Mouse (Mus musculus) hindbrain, embryonic 14.5 days (tissue): Measurements from ENCODE around the gene Rtcb. TPM values are rescaled to one million over a fixed set of nuclear protein-coding genes. Genes with fewer than 3 reads are reported as not detected.

Experiments
- ATAC-seq: fragments of 200-750 bp; cut with Nextera tagmentation; 2 replicates; pipeline ENCODE4 v1.8.0; 2017; ENCODE audit warnings: moderate number of reproducible peaks, mild to moderate bottlenecking, moderate TSS enrichment, moderate library complexity; ENCODE audit not compliant: low FRiP score
- DNase-seq: peaks from one replicate; pipeline ENCODE4 v3.0.0-alpha.2; 2015; ENCODE audit warnings: low spot score
- H3K27ac ChIP-seq: fragments of 300-500 bp; sonication (generic); 2 replicates; pipeline ENCODE4 v1.5.1; 2014; ENCODE audit warnings: mild to moderate bottlenecking, moderate library complexity
- H3K27me3 ChIP-seq: fragments of 300-500 bp; sonication (generic); 2 replicates; pipeline ENCODE4 v1.6.1; 2014; ENCODE audit warnings: mild to moderate bottlenecking, low read length, mixed read lengths; ENCODE audit not compliant: control insufficient read depth, insufficient read depth
- H3K36me3 ChIP-seq: fragments of 300-500 bp; sonication (generic); replicated peaks from 2 replicates; pipeline ENCODE4 v1.6.1; 2014; ENCODE audit not compliant: control insufficient read depth, insufficient read depth
- H3K4me1 ChIP-seq: fragments of 300-500 bp; sonication (generic); replicated peaks from 2 replicates; pipeline ENCODE4 v1.6.1; 2014; ENCODE audit warnings: antibody characterized with exemption, low read length, mixed read lengths; ENCODE audit not compliant: control insufficient read depth, insufficient read depth
- H3K4me2 ChIP-seq: fragments of 300-500 bp; sonication (generic); replicated peaks from 2 replicates; pipeline ENCODE4 v1.6.1; 2014; ENCODE audit warnings: mild to moderate bottlenecking, moderate library complexity
- H3K4me3 ChIP-seq: fragments of 300-500 bp; sonication (generic); replicated peaks from 2 replicates; pipeline ENCODE4 v1.5.1; 2014; ENCODE audit warnings: mild to moderate bottlenecking, low read length
- H3K9ac ChIP-seq: fragments of 300-500 bp; sonication (generic); 2 replicates; pipeline ENCODE4 v1.6.1; 2014
- H3K9me3 ChIP-seq: fragments of 300-500 bp; sonication (generic); 2 replicates; pipeline ENCODE4 v1.6.1; 2016; ENCODE audit warnings: low read length; ENCODE audit not compliant: control insufficient read depth
- WGBS: fragments of 180-500 bp; shearing (Covaris S2); extraction: QIAGEN DNeasy Blood & Tissue Kit; methylation state at CpG from one replicate; pipeline ENCODE4 v1.1.7; 2014; 5-methylcytosine and 5-hydroxymethylcytosine counted together
- polyA plus RNA-seq: library from polyadenylated mRNA; unstranded; fragments of >200 nt; fragmentation: Nextera tagmentation; extraction: Ambion mirVana; gene quantifications from 2 replicates; pipeline ENCODE4 v1.2.1, GENCODE M21; 2014

Rtcb gene
- polyA plus RNA-seq, 1 experiment from 2014 or later = 154 TPM

- ATAC-seq = peak; percentile 100
- Histone ChIP-seq H3K4me1 (peaks cover 15% of the 10 kb centered on the region), H3K36me3 (peaks cover 29% of the 10 kb centered on the region), H3K27me3 (no peaks in the 10 kb centered on the region), H3K9ac (peak within 1 kb of the TSS; percentile 92), H3K27ac (peak within 1 kb of the TSS; percentile 84), H3K9me3 (no peaks in the 10 kb centered on the region), H3K4me2 (peak within 1 kb of the TSS; percentile 85), H3K4me3 (peak within 1 kb of the TSS; percentile 98)
- WGBS = under 1% methylated on average over 73 of the region's 90 CpGs
- peak; percentile 98 for DNase-seq
Measured at GRCm38 (mm10) chr10:85916498-85917309, 40.9 kb downstream of the Rtcb start, which contains the start of gene Prdm4. Prdm4 (minus strand) TSS chr10:85917142.

Other genes with a start within 250 kb of the Rtcb start
- gene Pwp1, start 128.3 kb downstream of the Rtcb start, polyA plus RNA-seq = 68.3 and 74.7 TPM in 2 replicates
- 31.0 and 39.1 TPM in 2 replicates for gene Prdm4, start 40.7 kb downstream of the Rtcb start, polyA plus RNA-seq
- gene Ascl4, start 30.1 kb downstream of the Rtcb start, polyA plus RNA-seq = 0.17 and 0.39 TPM in 2 replicates
- not detected in 2 replicates for gene Bpifc, start 54.1 kb upstream of the Rtcb start, polyA plus RNA-seq
- 22.3 and 24.7 TPM in 2 replicates for gene Fbxo7, start 64.1 kb upstream of the Rtcb start, polyA plus RNA-seq